Mouse (Mus musculus): ENCODE data around the gene Pir. TPM values are rescaled to one million over a fixed set of nuclear protein-coding genes. Genes with fewer than 3 reads are reported as not detected.

Pir gene
- polyA plus RNA-seq, 1 experiment from 2014 or later, result 3.9 TPM

DNA sequence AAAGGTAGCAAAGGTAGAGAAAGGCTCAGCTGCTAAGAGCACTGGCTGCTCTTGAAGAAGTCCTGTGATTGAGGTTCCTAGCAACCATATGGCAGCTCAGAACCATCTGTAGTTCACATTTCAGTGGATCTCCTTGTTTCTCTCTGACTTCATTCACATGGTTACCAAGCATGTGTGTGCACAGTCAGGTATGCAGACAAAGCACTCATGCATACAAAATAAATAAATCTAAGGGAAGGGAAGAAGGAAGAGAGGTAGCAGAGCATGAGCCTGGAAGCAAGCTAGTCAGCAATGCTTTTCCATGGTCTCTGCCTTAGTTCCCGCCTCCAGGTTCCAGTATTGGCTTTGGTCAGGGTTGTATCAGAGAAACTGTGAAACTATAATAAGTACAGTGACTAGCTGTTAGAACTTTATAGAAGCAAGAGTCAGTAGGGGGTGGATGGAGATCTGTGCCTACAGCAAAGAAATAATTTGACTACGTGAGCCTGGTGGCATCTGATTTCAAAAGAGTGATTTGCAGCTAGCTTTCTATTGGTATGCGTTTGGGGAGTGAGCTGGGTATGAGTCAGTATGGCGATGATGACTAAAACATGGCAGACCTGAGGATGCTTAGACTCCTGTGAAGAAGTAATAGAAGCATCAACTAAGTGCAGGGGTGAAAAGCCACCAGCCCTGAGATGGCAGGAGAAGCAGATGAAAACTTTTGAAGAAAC is 96.1 kb downstream of the Pir start:
- H3K9me3 ChIP-seq (replicated peaks; ENCODE audit: control insufficient read depth, low read length), result no peaks in the 10 kb centered on the region
- no peak for DNase-seq (ENCODE audit: low spot score)
- WGBS, result 89% methylated on average over 4 of the region's 4 CpGs
- no peak overlapping the region for H3K4me3 ChIP-seq (ENCODE audit: low read depth, low read length)
- no peak overlapping the region for H3K27ac ChIP-seq (ENCODE audit: low read depth, low read length)
- no peak for ATAC-seq
- no peak overlapping the region for H3K4me2 ChIP-seq (ENCODE audit: low read length)
- no peaks in the 10 kb centered on the region for H3K27me3 ChIP-seq (replicated peaks; ENCODE audit: control insufficient read depth, insufficient read depth, low read length)
- H3K36me3 ChIP-seq (ENCODE audit: control insufficient read depth, insufficient read depth, low read length), result no peaks in the 10 kb centered on the region
- H3K9ac ChIP-seq (ENCODE audit: low read length), result no peak overlapping the region
- no peaks in the 10 kb centered on the region for H3K4me1 ChIP-seq (ENCODE audit: control insufficient read depth, insufficient read depth, low read length)

DNA sequence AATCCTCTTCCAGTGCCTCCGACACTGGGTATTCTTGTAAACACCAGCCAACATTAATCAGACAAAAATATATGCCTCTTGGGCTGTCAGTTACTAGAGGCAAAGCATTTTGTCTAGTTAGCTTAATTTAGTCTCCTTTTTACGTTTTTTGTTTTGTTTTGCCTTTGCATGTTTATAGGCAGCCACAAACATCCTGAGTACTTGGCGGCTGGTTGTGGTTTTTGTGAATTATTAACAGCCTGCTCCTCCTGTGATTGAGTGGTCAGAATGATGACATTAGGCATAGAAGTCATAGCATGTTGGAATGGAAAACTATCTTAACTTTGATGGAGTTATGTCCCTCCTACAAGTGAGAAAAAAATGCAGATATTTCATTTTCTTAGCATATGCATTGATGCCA is 101.4 kb downstream of the Pir start:
- Histone ChIP-seq H3K27ac (ENCODE audit: low read depth, low read length) (no peak overlapping the region), H3K27me3 (replicated peaks; ENCODE audit: control insufficient read depth, insufficient read depth, low read length) (no peaks in the 10 kb centered on the region), H3K9me3 (replicated peaks; ENCODE audit: control insufficient read depth, low read length) (no peaks in the 10 kb centered on the region), H3K4me1 (ENCODE audit: control insufficient read depth, insufficient read depth, low read length) (no peaks in the 10 kb centered on the region), H3K4me3 (ENCODE audit: low read depth, low read length) (no peak overlapping the region), H3K9ac (ENCODE audit: low read length) (no peak overlapping the region), H3K4me2 (ENCODE audit: low read length) (no peak overlapping the region), H3K36me3 (ENCODE audit: control insufficient read depth, insufficient read depth, low read length) (no peaks in the 10 kb centered on the region)
- WGBS, result 84% methylated on average over 3 of the region's 3 CpGs
- DNase-seq (ENCODE audit: low spot score) (no peak), ATAC-seq (no peak)

DNA sequence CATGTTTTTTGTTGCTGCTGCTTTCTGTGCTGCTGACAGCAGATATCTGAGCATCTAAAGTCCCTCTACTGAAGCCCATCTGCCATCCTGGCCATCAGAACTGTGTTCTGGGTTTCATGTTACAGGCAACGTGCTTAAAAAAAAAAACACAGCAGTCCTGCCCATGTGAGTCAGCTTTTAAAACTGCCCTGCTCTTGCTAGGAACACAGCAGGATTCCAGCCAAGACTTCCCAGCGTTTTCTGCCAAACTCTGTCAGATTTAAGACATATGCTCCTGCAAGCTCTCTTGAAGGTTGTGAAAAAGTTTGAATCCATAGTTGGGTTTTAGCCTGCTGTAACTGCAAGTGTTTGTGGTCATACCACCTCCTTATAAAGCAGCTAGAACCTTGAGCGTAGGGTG is 103.9 kb downstream of the Pir start, which contains the start of gene Vegfd:
Gene Vegfd, plus strand, starts transcription at position 298 of the 400 bp plus-strand sequence.
- ATAC-seq (0 out of 2 replicates have a peak, but pooled peaks have one; percentile 23), DNase-seq (ENCODE audit: low spot score) (peak; percentile 59)
- Histone ChIP-seq H3K27ac (ENCODE audit: low read depth, low read length) (no peak within 1 kb of the TSS), H3K27me3 (replicated peaks; ENCODE audit: control insufficient read depth, insufficient read depth, low read length) (no peaks in the 10 kb centered on the region), H3K9me3 (replicated peaks; ENCODE audit: control insufficient read depth, low read length) (no peaks in the 10 kb centered on the region), H3K9ac (ENCODE audit: low read length) (no peak within 1 kb of the TSS), H3K4me1 (ENCODE audit: control insufficient read depth, insufficient read depth, low read length) (no peaks in the 10 kb centered on the region), H3K4me2 (ENCODE audit: low read length) (no peak within 1 kb of the TSS), H3K4me3 (ENCODE audit: low read depth, low read length) (no peak within 1 kb of the TSS), H3K36me3 (ENCODE audit: control insufficient read depth, insufficient read depth, low read length) (no peaks in the 10 kb centered on the region)
- WGBS, result 39% methylated on average over 3 of the region's 3 CpGs

DNA sequence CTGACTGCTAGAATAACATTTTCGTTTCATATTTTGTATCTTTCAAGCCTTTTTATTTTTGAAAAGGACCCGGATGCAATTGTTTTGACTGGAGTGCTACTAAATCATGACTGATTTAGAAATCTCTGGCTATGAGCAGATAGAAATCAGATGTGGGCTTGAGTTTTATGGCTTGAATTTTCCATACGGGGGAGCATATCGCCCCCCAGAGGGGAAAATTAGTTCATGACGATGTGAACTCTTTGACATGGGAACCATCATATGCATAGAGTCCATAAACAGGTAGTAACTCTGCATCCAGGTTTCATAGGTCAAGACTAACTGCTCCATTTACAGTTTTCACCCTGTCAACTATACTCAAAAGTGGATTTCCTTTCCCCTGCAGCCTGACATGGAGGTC is 105.4 kb downstream of the Pir start:
- ATAC-seq (no peak), DNase-seq (ENCODE audit: low spot score) (no peak)
- Histone ChIP-seq H3K4me1 (ENCODE audit: control insufficient read depth, insufficient read depth, low read length) (no peaks in the 10 kb centered on the region), H3K27ac (ENCODE audit: low read depth, low read length) (no peak overlapping the region; the same call in 1 of the 2 replicates), H3K27me3 (replicated peaks; ENCODE audit: control insufficient read depth, insufficient read depth, low read length) (no peaks in the 10 kb centered on the region), H3K9me3 (replicated peaks; ENCODE audit: control insufficient read depth, low read length) (no peaks in the 10 kb centered on the region), H3K4me2 (ENCODE audit: low read length) (no peak overlapping the region), H3K4me3 (ENCODE audit: low read depth, low read length) (no peak overlapping the region), H3K36me3 (ENCODE audit: control insufficient read depth, insufficient read depth, low read length) (no peaks in the 10 kb centered on the region), H3K9ac (ENCODE audit: low read length) (no peak overlapping the region)
- 65% methylated on average over 5 of the region's 5 CpGs for WGBS

DNA sequence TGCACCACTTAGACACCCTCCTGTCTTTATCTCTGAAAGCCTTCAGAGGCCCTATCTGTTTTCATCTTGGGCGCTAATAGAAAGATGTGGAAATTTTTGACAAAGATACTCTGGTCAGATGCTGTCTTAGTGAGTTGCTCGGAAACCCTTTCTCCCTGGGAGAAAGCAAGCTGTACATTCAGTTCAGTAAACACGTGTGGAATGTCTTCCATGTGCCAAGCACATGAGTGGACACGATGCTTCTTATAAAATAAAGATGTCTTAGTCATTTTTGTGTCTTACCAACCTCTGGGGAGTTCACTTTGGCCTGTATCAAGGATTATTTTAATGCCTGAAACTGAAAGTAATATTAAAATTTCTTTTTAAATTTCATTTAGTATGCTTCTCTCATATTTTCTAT is 110.5 kb downstream of the Pir start:
- H3K4me3 ChIP-seq (ENCODE audit: low read depth, low read length), result no peak overlapping the region
- no peaks in the 10 kb centered on the region for H3K9me3 ChIP-seq (replicated peaks; ENCODE audit: control insufficient read depth, low read length)
- no peak for DNase-seq (ENCODE audit: low spot score)
- no peak overlapping the region for H3K4me2 ChIP-seq (ENCODE audit: low read length)
- no peak overlapping the region for H3K27ac ChIP-seq (ENCODE audit: low read depth, low read length)
- H3K9ac ChIP-seq (ENCODE audit: low read length), result no peak overlapping the region
- H3K36me3 ChIP-seq (ENCODE audit: control insufficient read depth, insufficient read depth, low read length), result no peaks in the 10 kb centered on the region
- H3K27me3 ChIP-seq (replicated peaks; ENCODE audit: control insufficient read depth, insufficient read depth, low read length), result no peaks in the 10 kb centered on the region
- H3K4me1 ChIP-seq (ENCODE audit: control insufficient read depth, insufficient read depth, low read length), result no peaks in the 10 kb centered on the region
- no peak for ATAC-seq
- 83% methylated on average over 4 of the region's 4 CpGs for WGBS

DNA sequence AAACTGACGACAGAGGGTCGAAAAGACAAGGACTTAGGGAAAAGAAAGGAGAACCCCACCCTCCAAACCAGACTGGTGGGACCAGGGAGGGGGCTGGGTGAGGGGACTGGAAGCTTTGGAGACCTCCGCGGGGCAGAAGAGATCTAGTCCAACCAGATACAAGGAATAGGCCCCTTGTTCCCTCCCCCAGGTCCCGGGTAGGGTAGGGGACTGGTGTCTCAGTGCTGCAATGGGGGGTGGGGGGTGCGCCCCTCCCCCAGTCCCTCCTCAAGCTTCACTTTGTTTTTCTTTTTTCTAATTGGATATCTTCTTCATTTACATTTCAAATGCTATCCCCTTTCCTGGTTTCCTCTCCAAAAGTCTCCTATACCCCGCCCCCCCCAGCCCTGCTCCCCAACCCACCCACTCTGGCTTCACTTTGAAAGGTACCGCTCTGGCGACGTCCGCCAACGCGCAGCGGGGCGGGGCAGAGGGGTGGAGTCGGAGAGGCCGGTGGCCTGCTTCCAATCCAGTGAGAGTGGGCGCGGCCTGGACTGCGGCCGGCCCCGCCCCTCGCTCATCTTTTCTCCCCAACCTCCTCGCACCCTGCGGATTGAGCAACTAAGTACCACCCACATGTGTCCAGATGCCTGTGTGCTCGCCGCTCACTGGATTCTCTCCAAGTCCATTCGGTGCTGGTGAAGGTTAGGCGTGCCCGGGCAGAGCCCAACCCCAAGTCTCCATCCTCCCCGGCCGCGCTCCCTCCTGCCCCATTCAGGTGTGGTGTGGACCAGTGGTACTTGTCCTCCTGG is 112.6 kb downstream of the Pir start:
- ATAC-seq, result peak; percentile 99
- peak overlapping the region; percentile 40; the same call in 1 of the 2 replicates for H3K9ac ChIP-seq (ENCODE audit: low read length)
- 34% methylated on average over 32 of the region's 33 CpGs for WGBS

DNA sequence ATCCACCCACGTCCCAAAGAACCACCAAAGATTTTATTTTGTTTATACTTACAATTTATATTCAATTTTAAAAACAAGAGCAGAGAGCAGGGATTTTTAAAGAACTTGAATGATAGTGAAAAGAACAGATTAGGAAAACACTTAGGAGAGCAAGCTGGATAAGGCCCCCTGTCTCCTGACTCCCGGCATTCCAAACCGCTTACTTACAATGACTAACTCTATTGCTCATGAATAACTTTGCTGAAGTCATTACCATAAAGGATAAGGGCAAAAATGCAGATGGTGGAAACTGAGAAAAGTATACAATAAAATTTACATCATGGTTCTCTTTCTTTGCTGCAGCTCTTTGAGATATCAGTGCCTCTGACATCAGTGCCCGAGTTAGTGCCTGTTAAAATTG is 124.9 kb downstream of the Pir start:
- Histone ChIP-seq H3K9ac (ENCODE audit: low read length) (no peak overlapping the region), H3K27ac (ENCODE audit: low read depth, low read length) (no peak overlapping the region), H3K4me2 (ENCODE audit: low read length) (no peak overlapping the region), H3K36me3 (ENCODE audit: control insufficient read depth, insufficient read depth, low read length) (no peaks in the 10 kb centered on the region), H3K4me1 (ENCODE audit: control insufficient read depth, insufficient read depth, low read length) (no peaks in the 10 kb centered on the region), H3K9me3 (replicated peaks; ENCODE audit: control insufficient read depth, low read length) (no peaks in the 10 kb centered on the region), H3K4me3 (ENCODE audit: low read depth, low read length) (no peak overlapping the region), H3K27me3 (replicated peaks; ENCODE audit: control insufficient read depth, insufficient read depth, low read length) (no peaks in the 10 kb centered on the region)
- ATAC-seq, result no peak
- DNase-seq (ENCODE audit: low spot score), result no peak
- WGBS, result 77% methylated on average over 4 of the region's 4 CpGs

More for the DNA sequence above, 112.6 kb downstream of the Pir start:
- Histone ChIP-seq H3K27ac (ENCODE audit: low read depth, low read length) (no peak overlapping the region), H3K9me3 (replicated peaks; ENCODE audit: control insufficient read depth, low read length) (no peaks in the 10 kb centered on the region), H3K4me3 (ENCODE audit: low read depth, low read length) (peak overlapping the region; percentile 31), H3K4me1 (ENCODE audit: control insufficient read depth, insufficient read depth, low read length) (no peaks in the 10 kb centered on the region), H3K4me2 (ENCODE audit: low read length) (peak overlapping the region; percentile 57), H3K27me3 (replicated peaks; ENCODE audit: control insufficient read depth, insufficient read depth, low read length) (no peaks in the 10 kb centered on the region), H3K36me3 (ENCODE audit: control insufficient read depth, insufficient read depth, low read length) (no peaks in the 10 kb centered on the region)
- peak; percentile 81 for DNase-seq (ENCODE audit: low spot score)

DNA sequence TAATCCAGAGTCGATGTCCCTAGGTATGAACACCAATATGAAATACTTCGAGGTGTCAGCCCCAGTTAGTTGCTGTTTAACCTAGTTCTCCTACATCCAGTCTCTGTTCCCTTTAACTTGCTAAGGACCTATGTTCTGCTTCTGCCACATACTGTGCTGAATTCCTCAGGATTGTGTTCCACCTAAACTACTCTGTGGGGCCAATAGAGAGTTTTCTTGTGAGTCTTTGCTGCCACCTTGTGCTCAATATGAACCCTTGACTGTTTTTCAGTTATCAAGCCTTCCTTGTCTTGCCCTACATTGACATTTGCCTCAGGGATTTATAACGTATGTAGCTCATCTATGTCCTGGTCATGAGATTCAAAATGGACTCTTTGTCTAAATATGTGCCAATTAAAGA is 129.3 kb downstream of the Pir start:
- H3K36me3 ChIP-seq (ENCODE audit: control insufficient read depth, insufficient read depth, low read length), result no peaks in the 10 kb centered on the region
- DNase-seq (ENCODE audit: low spot score) (peak; percentile 66), ATAC-seq (peak; percentile 42; the same call in 1 of the 2 replicates)
- H3K9me3 ChIP-seq (replicated peaks; ENCODE audit: control insufficient read depth, low read length), result no peaks in the 10 kb centered on the region
- no peak overlapping the region for H3K4me2 ChIP-seq (ENCODE audit: low read length)
- no peak overlapping the region for H3K27ac ChIP-seq (ENCODE audit: low read depth, low read length)
- no peak overlapping the region for H3K4me3 ChIP-seq (ENCODE audit: low read depth, low read length)
- WGBS, result 77% methylated on average over 3 of the region's 3 CpGs
- no peaks in the 10 kb centered on the region for H3K27me3 ChIP-seq (replicated peaks; ENCODE audit: control insufficient read depth, insufficient read depth, low read length)
- H3K9ac ChIP-seq (ENCODE audit: low read length), result no peak overlapping the region
- no peaks in the 10 kb centered on the region for H3K4me1 ChIP-seq (ENCODE audit: control insufficient read depth, insufficient read depth, low read length)

DNA sequence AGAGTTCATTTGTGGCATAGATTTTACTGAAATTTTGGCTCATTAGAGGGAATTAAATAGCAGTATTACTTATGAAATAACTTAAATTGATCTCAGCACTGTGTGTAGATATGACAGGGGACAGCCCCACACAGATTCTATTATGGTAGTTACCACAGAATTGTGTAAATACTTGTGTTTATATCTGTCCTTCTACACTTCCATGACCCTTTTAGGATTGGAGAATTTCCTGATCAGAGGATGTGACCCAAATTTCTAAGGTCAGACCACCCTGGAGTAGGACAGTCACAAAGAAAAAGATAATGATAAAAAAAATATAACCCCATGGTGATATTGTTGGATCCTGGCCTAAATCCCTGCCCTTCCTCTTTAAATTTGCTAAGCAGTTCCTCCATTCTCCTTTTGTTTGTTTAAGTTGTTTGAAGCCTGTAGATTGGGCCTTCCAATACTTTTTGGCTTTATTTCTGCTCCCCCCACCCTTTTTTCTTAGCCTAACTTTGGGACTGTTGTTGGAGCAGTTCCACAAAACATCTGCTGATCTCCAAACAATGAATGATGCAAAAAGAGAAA is 136.0 kb downstream of the Pir start:
- no peaks in the 10 kb centered on the region for H3K4me1 ChIP-seq (ENCODE audit: control insufficient read depth, insufficient read depth, low read length)
- no peaks in the 10 kb centered on the region for H3K9me3 ChIP-seq (replicated peaks; ENCODE audit: control insufficient read depth, low read length)
- H3K4me3 ChIP-seq (ENCODE audit: low read depth, low read length), result no peak overlapping the region
- H3K36me3 ChIP-seq (ENCODE audit: control insufficient read depth, insufficient read depth, low read length), result no peaks in the 10 kb centered on the region
- no peaks in the 10 kb centered on the region for H3K27me3 ChIP-seq (replicated peaks; ENCODE audit: control insufficient read depth, insufficient read depth, low read length)
- DNase-seq (ENCODE audit: low spot score) (no peak), ATAC-seq (no peak)
- H3K9ac ChIP-seq (ENCODE audit: low read length), result no peak overlapping the region
- no peak overlapping the region for H3K4me2 ChIP-seq (ENCODE audit: low read length)
- H3K27ac ChIP-seq (ENCODE audit: low read depth, low read length), result no peak overlapping the region
